Mouse (Mus musculus) cerebellum, adult 18-20 months (tissue): ENCODE measurements around the gene Asb15.
A peak's percentile ranks its signal among the peaks of the same experiment; 100 is the strongest.

ENCODE experiments used
- DNase-seq, 2 experiments: peaks; one replicate each; pipeline ENCODE4 v3.0.0; 2021

The Asb15 gene

DNA sequence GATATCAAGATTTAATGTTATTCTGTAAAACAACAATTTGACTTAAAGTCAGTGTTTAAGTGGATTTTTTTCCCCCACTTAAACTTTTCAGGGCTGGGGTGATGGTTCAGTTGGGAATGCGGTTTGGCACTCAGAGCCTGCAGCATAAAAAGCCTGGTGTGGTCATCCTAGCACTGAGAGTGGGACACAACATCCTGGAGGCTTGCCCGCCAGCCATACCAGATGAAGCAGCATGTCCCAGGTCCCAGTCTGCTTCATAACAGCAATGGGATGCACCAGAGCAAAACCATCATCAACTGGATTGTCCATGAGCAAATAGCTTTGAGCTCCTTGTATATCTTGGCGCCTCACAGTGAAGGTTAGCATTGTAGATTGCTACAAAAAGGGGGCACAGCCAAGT lies 80.7 kb downstream of the Asb15 start:
- DNase-seq = no peak

DNA sequence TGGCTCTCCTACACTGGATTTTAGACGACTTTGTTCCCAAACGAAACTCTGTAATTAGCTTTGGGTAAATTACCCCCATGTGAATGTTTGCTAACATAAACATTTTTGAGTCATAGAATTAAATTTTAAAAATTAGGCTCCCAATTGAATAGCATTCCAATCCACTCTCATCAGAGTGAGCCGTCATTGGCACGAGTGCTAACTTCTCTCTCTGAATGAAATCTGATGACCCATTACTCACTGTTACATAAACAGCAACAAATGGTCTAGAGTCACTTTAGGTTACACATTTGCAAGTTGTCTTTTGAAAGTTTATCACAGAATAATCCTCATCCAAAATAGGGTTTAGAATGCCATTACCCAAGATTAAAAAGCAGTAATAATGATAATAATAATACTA lies 81.6 kb downstream of the Asb15 start:
- DNase-seq = no peak

DNA sequence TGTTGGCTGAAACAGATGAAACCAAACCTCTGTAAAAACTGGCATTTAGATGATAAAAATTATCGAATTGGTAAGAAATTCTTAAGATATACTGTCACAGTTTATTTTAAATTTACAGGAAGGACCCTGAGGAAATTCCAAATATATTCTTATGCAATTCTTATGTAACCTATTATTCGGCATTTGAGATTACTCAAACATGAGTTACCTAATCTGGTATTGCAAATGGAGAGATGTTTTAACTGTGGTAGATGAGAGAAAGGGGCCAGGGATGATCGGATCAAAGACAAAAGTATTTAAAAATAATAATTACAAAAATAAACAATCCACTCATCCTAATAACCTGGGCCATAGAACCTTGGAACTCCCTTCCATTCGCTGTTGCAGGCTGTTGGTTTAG lies 82.4 kb downstream of the Asb15 start:
- DNase-seq = no peak

DNA sequence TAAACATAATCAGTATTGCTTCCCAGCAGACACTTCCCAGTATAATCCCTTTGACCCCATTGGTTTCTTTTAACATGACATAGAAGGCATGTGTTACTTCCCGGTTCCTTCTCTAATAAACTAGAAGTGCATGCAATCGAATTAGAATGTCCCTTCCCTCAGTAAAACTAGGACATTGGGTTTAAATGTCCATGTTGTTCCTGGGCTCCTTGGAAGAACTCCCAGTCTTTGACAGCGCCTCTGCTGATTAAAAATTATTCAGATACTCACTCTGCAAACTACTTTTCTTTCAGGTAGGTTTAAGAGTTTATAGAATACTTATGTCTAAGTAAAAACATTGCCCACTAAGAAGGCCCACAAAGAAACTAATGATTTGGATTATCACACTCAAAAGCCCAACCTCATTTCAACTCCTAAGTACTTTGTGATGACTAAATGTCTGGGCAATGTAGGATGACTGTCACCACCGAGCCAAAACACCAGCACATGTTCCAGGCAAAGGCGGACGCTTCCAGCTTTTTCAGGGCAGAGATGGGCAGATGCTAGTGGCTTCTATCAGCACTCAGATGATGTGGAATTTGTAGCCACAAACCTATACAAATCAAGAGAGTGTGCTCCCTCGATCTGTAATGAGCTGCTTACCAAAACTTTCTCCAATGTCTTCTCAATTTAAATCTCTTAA lies 84.3 kb downstream of the Asb15 start:
- DNase-seq = no peak

DNA sequence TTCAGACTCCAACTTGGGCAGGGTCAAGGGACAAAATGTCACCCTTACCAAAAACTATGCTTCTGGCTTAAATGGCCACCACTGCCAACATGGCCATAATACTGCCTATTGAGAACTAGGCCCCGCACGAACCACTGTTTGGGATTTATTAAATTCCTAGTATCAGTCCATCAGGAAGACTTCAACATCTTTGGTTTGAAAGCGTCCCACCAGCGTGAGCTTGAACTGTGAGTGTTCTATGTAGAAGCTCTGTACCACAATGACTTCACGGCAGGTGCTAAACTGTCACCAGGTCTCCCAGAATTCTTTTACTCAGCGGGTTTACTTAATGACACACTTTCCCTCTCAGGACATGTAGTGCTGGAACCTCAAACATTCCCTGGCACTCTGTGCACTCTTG lies 85.4 kb downstream of the Asb15 start:
- DNase-seq = no peak

DNA sequence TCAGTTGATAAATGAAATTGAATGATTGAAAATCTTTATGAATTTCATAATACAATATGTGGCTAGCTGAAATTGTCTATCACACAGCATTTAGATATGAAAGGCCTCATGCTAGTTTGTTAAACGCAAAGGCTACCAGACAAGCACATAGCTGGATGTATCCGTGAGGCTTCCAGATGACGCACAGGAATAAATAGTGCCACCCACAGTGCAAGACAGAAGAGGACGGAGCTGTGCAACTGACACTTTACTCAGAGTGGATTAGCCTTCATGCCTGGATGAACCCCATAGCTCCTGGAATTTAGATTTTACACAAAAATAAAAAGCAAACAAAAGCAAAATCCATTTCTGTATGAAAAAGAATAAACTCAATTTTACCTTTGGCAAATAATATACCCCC lies 86.0 kb downstream of the Asb15 start:
- peak in 1 of 2 experiments; percentile 46 for DNase-seq

DNA sequence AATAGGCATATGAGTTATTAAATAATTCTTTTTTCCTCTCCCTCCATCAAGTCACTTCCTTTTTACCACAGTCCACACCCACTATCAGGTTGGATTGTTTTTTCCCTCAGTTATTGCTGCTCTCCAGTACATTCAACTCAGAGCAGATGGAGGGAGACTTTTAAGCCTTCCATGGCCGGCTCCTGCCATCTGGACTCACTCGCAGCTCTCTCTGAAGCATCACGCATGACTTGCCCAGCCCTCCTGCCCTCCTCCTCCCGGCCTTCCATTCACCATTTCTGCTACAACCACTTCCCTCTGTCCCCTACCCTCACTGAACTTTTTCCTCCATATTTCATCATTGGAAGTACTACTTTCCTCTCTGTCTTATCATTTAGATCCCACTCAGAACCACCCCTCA lies 88.8 kb downstream of the Asb15 start:
- DNase-seq = peak; percentile 65 to 80

DNA sequence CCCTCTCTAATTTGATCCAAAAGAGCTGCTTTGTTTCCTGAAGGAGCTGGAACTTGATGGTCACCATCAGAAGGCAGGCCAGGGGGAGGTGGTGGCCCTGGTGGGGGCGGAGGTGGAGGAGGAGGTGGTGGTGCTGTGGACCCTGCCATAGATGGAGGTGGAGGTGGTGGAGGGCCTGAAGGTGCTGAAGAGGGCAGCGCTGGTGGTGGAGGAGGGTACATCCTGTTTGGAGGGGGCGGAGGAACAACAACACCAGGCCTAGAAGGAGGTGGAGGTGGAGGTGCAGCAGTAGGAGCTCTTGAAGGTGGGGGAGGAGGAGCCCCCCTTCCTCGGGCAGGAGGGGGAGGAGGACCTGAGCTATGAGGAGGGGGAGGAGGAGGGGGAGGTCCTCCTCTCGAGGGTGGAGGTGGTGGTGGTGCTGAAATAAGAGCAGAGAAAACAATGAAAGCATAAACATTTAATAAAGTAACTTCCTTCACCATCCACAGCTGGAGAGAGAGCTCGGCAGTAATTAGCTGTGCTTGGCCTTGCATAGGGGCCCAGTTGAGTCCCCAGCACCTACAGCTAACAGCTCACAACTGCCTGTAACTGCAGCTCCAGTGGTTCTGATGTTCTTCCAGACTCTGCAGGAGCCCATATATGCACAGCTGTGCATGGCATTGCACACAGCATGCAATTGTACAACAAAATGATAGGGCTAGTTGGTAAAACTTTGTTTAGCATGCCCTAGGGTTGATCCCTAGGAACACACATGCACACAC lies 91.5 kb downstream of the Asb15 start:
- DNase-seq = no peak

DNA sequence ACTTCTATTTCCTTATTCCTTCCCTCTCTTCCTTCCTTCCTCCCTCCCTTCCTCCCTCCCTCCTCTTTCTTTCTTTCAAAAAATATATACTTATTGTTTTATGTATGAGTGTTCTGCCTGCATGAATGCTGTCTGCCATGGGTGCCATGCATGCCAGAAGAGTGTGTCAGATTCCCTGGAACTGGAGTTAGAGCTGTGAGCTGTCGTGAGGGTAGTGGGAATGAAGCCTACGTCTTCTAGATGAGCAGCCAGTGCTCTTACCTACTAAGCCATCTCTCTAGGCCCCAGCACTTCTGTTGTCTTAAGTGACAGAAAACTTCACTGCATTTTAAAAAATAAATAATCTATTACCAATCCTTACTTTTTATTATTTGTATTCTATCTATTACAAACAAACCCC lies 93.0 kb downstream of the Asb15 start:
- DNase-seq = no peak

DNA sequence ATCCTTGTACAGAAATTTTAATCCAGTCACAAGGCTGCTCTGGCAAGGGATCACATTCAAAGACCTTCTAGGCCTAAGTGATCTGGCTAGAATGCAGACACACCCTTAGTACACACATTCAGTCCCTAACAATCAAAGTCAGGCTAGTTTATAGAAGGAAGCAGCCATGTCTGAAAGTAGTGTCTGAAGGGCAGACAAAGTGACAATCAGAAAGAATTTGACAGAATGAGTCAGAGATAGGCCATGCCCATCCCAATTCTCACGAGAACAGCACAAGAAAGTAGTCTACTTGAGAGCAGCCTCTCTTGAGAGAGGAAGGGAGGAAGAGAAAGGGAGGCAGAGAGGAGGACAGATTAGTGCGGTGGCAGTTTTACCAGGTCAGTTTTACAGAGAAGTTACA lies 94.2 kb downstream of the Asb15 start:
- no peak for DNase-seq
